Mouse (Mus musculus) lung, postnatal 4 days (tissue): ENCODE results near the gene Tpcn1.

Experiments
- DNase-seq, 2 experiments: peaks; one replicate each; pipeline ENCODE4 v3.0.0; 2021

Tpcn1 gene

DNA sequence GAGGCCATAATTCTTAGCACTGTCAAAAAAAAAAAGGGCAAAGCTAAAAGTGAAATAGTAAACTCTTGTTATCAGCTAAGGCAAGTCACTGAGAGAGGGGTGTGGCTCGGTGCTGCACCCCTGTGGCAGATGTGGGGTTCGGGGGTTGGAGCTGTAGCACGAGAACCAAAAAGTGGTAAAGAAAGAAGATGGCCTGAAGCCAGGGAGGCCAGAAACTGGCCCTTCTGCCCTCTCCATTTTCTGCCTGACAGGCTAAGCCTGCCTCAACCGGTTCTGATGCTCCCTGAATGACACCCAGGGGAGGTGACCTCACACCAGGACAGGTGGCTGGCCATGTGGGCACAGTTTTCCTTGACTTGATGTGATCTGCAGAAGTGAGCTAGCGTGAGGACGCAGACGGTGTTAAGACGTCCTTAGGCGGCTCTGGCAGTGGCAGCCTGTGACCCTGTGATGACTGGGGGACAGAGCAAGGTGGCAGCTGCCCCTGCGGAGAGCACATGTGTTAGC is 10.5 kb downstream of the Tpcn1 start:
- DNase-seq = peak in 1 of 2 experiments; percentile 36

DNA sequence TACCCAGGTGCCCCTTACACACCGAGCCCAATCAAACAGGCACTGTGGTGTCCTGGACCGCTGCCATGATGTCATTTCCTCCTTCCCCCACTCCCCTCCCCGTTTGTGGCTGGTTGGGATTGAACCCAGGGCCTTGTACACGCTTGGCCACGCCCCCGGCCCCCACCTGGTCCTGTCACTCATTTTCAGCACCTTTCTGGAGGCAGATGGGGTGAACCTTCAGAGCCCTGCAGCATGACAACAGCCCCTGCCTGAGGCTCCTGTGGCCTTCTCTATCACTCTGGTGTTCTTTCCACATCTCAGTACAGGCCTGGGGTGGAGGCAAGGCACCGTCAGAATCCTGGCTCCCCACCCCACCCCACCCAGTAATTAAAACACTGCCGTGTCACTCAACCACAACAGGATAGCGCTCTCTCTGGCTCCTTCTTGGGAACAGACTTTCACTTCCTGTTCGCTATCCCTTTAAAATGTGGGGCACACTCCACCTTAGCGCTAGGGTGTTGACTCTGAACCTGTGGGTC is 11.6 kb downstream of the Tpcn1 start:
- no peak for DNase-seq

DNA sequence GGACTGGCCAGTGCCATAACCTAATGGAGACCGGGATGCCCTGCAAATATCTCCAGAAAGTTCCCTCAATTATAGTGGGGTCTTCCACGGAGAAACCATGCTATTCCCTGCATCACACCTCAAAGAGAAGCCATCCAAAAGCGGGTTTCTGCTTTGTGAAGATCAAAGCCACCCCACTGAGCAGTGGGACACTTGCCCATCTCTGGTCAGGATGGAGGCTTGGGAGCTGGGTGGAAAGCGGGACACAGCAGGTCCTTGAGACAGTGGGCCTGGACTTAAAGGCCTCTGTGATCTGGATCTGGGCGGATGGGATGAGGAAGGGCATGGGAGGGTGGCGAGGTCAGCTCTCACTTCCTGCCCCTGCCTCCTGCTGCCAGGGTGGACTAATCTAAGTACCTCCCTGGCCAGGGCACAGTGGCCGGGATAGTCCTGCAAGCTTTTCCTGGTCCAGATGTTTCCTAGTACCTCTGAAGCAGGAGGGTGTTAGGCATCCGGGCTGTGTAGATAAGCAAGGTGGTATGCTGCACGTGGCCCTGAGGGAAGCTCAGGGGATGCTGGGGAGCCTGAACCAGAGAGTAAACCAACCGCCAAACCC is 13.9 kb downstream of the Tpcn1 start:
- DNase-seq = no peak

DNA sequence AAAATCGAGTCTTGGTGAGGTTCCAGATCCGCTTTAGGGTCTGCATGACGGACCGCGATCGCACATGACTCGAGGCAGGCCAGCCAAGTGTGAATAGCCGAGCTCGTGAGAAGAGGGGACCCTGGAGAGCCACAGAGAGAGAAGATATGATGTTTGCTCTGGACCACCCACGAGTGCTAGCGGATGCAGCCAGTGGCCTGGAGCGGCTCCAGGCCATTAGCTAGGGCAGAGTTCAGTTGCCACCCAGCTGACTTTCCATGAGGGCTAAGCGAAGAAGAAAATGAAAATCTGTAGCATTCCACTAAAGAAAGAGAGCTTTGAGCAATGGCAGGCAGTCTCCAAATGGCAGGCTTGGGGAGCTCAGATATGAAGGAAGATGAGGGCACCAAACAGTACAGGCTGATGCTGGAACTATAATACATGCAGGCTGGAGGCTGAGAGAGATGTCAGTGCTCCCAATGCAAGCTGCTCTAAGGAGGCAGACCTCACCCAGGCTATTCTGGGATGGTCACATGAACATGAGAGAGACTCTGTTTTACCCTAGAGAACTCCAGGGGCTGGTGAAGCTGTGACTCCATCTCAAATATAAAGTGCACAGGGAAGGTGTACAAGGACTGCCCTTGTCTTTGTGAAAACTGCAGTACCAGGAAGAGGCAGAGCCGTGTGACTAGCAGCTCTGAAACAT is 17.3 kb downstream of the Tpcn1 start:
- DNase-seq = peak; percentile 52 to 77

GRCm38 (mm10) chr5:120570289-120570897 is 18.1 kb downstream of the Tpcn1 start:
- DNase-seq = no peak

- DNase-seq = peak in 1 of 2 experiments; percentile 47
These were observed 18.7 kb downstream of the Tpcn1 start for GRCm38 (mm10) chr5:120569791-120570190.

DNA sequence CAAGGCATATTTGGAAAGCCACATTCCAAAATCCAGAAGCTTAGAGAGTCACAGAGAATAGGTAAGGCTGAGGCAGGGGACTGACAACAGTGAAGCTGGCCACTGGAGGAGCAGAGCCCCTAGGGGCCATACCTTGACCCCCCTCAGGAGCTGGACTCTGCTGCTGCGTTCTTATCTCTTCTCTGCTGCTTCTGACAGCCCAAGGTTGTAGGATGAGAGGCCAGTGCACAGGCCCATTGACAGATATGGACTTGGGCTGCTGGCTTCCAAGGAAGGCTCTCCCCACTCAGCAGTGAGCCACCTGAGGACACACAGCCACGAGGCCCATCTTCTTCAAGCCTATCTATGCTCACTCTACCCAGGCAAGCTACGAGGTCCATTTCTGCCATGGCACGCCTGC is 19.5 kb downstream of the Tpcn1 start:
- no peak for DNase-seq

GRCm38 (mm10) chr5:120568336-120568768 is 20.1 kb downstream of the Tpcn1 start:
- DNase-seq = no peak

DNA sequence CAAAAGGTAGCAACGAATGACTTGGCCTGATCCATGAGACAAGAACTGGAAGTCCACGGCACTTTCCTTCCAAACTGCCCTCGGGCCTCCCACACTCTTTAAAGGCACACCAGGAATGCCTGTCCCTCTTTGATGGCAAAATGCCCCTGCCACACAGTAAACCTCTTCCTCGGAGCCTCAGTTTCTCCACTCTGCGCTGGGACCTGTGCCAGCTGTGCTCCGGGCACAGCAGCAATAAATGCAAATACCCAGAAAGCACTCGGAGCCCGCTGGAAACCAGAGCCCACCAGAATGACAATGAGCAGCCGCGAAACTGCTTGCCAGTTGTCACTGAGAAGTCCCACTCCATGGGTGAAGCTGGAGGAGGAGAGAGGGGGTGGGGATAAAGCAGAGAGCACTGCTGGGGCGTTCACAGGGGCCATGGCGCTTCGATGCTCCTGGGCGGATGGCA is 20.7 kb downstream of the Tpcn1 start:
- DNase-seq = no peak

GRCm38 (mm10) chr5:120567253-120567701 is 21.2 kb downstream of the Tpcn1 start:
- peak; percentile 69 to 90 for DNase-seq

- DNase-seq = peak; percentile 25 to 30
These were observed 21.7 kb downstream of the Tpcn1 start for GRCm38 (mm10) chr5:120566681-120567252.

DNA sequence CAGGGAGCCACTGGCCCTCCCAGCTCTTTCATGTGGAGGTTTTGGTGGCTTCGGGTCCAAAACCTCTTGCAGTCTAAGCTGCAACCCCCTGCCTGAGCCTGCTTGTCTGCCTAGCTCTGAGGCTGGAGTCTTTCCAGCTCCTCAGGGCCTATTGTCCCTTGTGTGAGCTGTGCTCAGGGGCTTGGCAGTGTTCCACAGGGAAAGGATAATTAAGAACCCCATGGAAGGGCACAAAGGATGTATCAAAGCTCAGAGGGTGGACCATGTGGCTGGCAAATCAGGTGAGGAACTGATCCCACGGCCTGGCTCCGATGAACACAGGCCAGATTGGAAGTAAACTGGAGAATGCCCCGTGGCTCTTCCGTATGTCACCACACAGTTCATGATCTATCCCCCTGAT is 22.4 kb downstream of the Tpcn1 start:
- DNase-seq = peak; percentile 52

- DNase-seq = no peak
These were observed 23.1 kb downstream of the Tpcn1 start for GRCm38 (mm10) chr5:120565171-120565905.

- peak in 1 of 2 experiments; percentile 23 for DNase-seq
These were observed 24.6 kb downstream of the Tpcn1 start for GRCm38 (mm10) chr5:120563914-120564311.

GRCm38 (mm10) chr5:120562956-120563913 is 25.2 kb downstream of the Tpcn1 start:
- DNase-seq = peak; percentile 51 to 76

- peak; percentile 53 to 77 for DNase-seq
These were observed 27.7 kb downstream of the Tpcn1 start for GRCm38 (mm10) chr5:120560616-120561311.

GRCm38 (mm10) chr5:120560129-120560615 is 28.3 kb downstream of the Tpcn1 start:
- no peak for DNase-seq

DNA sequence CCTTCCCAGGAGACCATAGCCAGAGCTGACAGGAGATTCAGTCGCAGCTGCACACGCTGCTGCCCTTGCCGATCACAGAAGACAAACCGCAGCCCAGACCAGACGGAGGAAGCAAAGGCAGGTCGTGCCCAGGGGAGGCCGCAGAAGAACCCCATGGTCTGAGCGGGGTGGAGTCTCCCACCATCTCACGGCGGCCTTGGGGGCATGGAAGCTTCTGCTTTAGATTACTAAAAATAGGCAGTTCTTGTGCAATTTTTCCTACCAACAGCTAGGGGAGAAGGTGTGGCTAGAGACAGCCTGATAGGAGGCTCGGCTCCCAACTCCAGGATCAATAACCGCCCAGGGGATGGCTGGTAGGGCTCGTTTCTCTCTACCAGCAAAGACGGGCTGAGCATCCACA is 29.7 kb downstream of the Tpcn1 start:
- peak in 1 of 2 experiments; percentile 54 for DNase-seq

GRCm38 (mm10) chr5:120558041-120558440 is 30.4 kb downstream of the Tpcn1 start:
- no peak for DNase-seq

DNA sequence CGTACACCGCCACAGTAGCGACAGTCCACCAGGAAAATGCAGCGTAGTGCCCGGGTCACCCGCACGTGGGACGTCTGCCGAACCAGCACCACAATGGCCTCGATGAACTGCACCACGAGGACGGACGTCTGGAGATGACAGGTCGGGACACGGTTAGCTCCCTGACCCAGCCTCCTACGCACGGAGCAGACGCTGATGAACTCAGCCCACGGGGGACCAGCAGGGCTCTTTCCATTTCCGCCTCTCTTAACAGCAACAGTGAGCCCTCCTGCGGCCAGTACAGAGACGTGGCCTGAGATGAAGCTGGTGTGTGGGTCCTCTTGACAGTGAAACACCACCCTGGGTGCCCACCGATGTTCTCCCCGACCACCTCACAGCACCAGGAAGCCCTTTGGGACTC is 32.6 kb downstream of the Tpcn1 start:
- DNase-seq = no peak
